Mouse (Mus musculus): Measurements from ENCODE around the gene Prpf39. TPM values are rescaled to one million over a fixed set of nuclear protein-coding genes. Genes with fewer than 3 reads are reported as not detected.

Gene Prpf39
- polyA plus RNA-seq, 1 experiment from 2014 or later, result 81.1 TPM

GRCm38 (mm10) chr12:65068409-65068808 is 32.3 kb downstream of the Prpf39 start:
- Histone ChIP-seq H3K27ac (no peak overlapping the region), H3K27me3 (no peaks in the 10 kb centered on the region), H3K9me3 (no peaks in the 10 kb centered on the region), H3K9ac (replicated peaks) (no peak overlapping the region), H3K4me3 (replicated peaks) (no peak overlapping the region), H3K4me2 (no peak overlapping the region), H3K36me3 (peaks cover 48% of the 10 kb centered on the region), H3K4me1 (replicated peaks) (0 out of 2 replicates have a peak, but pooled peaks cover 3% of the 10 kb centered on the region)
- no peak for ATAC-seq (ENCODE audit: insufficient number of reproducible peaks, insufficient read depth, low FRiP score, low TSS enrichment, low read depth)
- WGBS, result 85% methylated on average over 4 of the region's 4 CpGs

DNA sequence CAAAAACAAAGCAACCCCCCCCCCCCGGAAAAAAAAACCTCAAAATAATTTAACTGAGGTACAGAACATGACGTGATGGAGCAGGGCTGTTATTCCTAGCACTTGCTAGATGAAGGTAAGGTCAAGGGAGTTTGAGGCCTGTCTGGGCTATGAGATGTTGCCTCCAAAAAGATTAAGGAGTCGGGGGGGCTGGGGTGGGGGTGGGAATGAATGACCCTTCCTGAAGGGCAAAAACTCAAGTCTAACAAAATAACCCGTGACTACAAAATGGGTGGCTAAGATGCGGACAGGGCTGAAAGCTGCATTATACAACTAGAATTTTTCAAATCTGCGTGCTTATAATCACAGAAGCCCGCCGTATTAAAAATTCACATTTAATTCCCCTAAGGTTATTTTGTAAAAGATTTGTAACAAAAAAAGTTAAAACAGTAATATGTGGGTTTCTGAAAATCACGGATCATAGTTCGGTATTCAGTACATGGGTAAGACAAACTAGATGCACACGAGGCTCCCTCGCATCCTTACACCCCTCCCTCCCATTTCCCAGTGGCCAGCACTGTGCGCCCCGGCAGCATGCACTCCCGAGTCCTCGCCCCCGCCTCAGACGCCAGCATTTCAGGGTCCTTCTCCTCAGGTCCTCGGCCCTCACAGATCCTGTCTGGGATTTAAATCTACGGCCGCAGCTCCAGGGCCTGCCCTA is 36.9 kb downstream of the Prpf39 start:
- peaks cover 24% of the 10 kb centered on the region for H3K4me1 ChIP-seq (replicated peaks)
- peak; percentile 50 for ATAC-seq (ENCODE audit: insufficient number of reproducible peaks, insufficient read depth, low FRiP score, low TSS enrichment, low read depth)
- peaks cover 16% of the 10 kb centered on the region for H3K36me3 ChIP-seq
- H3K9ac ChIP-seq (replicated peaks), result peak overlapping the region; percentile 89
- H3K27me3 ChIP-seq, result no peaks in the 10 kb centered on the region
- H3K4me3 ChIP-seq (replicated peaks), result peak overlapping the region; percentile 89
- no peaks in the 10 kb centered on the region for H3K9me3 ChIP-seq
- H3K27ac ChIP-seq, result peak overlapping the region; percentile 93
- peak overlapping the region; percentile 69 for H3K4me2 ChIP-seq
- WGBS, result 5% methylated on average over 21 of the region's 21 CpGs

- peak; percentile 99 for ATAC-seq (ENCODE audit: insufficient number of reproducible peaks, insufficient read depth, low FRiP score, low TSS enrichment, low read depth)
- peak within 1 kb of the TSS; percentile 69 for H3K4me2 ChIP-seq
- peak within 1 kb of the TSS; percentile 93 for H3K27ac ChIP-seq
- H3K9ac ChIP-seq (replicated peaks), result peak within 1 kb of the TSS; percentile 89
- H3K4me1 ChIP-seq (replicated peaks), result peaks cover 24% of the 10 kb centered on the region
- under 1% methylated on average over 49 of the region's 49 CpGs for WGBS
- peak within 1 kb of the TSS; percentile 89 for H3K4me3 ChIP-seq (replicated peaks)
- H3K27me3 ChIP-seq, result no peaks in the 10 kb centered on the region
- H3K9me3 ChIP-seq, result no peaks in the 10 kb centered on the region
- peaks cover 10% of the 10 kb centered on the region for H3K36me3 ChIP-seq
Observed at GRCm38 (mm10) chr12:65073611-65074178, 37.6 kb downstream of the Prpf39 start, which contains the start of gene Fkbp3. Fkbp3 (minus strand) TSS chr12:65074007.

DNA sequence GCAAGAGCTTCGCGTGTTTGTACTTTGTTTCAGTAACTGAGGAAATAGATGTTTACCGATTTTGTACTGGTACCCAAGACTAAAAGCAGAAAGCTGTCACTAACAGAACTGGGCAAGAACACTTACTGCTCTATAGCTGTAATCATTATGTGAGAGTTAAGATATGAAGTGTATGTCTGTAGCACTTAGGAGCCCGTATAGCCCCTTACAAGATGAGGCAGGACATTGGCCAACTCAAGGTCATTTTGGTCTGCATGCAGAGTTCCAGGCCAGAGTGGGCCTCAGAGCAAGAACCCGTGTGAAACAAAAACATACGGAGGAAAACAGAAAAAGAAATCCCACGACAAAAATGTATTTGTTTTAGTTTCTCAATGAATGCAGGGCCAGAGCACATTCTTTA is 38.5 kb downstream of the Prpf39 start:
- no peaks in the 10 kb centered on the region for H3K27me3 ChIP-seq
- peak overlapping the region; percentile 69 for H3K4me2 ChIP-seq
- H3K9me3 ChIP-seq, result no peaks in the 10 kb centered on the region
- H3K4me1 ChIP-seq (replicated peaks), result peaks cover 24% of the 10 kb centered on the region
- WGBS, result 41% methylated on average over 7 of the region's 7 CpGs
- no peak for ATAC-seq (ENCODE audit: insufficient number of reproducible peaks, insufficient read depth, low FRiP score, low TSS enrichment, low read depth)
- H3K9ac ChIP-seq (replicated peaks), result 0 out of 2 replicates have a peak overlapping the region, but pooled peaks have one; percentile 89
- H3K4me3 ChIP-seq (replicated peaks), result peak overlapping the region; percentile 89
- H3K36me3 ChIP-seq, result peaks cover 7% of the 10 kb centered on the region; the same call in 1 of the 2 replicates
- peak overlapping the region; percentile 89 for H3K27ac ChIP-seq

DNA sequence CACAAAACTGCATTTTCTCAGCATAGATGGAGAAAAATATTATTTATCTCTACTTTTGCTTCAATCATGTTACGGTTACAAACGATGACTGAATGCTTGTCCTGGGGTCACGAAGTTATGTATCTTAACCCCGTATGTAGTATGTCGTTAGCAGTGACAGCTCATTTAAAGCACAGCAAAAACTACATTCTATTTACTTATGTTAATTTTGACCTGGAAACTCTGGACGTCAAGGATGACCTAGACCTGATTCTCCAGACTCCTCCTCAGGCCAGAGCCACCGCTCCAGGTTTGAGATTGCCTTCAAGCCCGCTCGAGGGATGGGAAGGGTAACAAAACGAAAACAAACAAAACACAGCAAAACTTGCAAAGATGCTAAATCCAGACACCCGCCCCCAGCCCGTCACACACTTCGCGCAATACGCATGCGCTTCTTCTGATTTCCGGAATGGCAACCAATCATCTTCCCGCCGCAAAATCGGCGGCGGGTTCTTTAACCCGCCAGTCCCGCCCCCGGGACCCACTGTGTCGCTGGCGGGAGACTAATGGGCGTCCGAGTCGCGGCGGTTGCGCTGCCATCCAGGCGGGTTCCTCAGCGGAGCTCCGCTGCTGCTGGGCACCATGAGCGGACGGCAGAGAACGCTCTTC is 39.1 kb downstream of the Prpf39 start, which contains the start of gene Fancm:
Gene Fancm (plus strand): TSS at position 519 of the 648 bp plus-strand sequence.
- peak within 1 kb of the TSS; percentile 89 for H3K4me3 ChIP-seq (replicated peaks)
- H3K27me3 ChIP-seq, result no peaks in the 10 kb centered on the region
- WGBS, result 2% methylated on average over 39 of the region's 39 CpGs
- ATAC-seq (ENCODE audit: insufficient number of reproducible peaks, insufficient read depth, low FRiP score, low TSS enrichment, low read depth), result peak; percentile 32
- peak within 1 kb of the TSS; percentile 69 for H3K4me2 ChIP-seq
- peak within 1 kb of the TSS; percentile 89 for H3K27ac ChIP-seq
- peaks cover 10% of the 10 kb centered on the region for H3K36me3 ChIP-seq
- H3K9me3 ChIP-seq, result no peaks in the 10 kb centered on the region
- H3K9ac ChIP-seq (replicated peaks), result peak within 1 kb of the TSS; percentile 89
- peaks cover 24% of the 10 kb centered on the region for H3K4me1 ChIP-seq (replicated peaks)

DNA sequence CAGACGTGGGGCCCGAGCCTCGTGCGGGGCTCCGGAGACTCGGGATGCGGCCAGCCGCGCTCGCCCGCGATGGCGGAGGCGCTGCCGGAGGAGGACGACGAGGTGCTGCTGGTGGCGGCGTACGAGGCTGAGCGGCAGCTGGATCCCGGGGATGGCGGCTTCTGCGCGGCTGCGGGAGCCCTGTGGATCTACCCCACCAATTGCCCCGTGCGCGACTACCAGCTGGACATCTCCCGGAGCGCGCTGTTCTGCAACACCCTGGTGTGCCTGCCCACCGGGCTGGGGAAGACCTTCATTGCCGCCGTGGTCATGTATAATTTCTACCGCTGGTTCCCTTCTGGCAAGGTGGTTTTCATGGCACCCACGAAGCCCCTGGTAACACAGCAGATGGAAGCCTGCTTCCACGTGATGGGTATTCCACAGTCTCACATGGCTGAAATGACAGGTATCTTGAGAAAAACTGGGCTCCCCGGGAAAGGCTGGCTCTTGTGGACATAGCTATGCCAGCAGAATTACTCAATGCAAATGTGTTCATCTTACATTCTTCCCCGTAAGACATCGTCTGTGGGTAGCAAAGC is 39.7 kb downstream of the Prpf39 start:
- H3K4me1 ChIP-seq (replicated peaks), result peaks cover 24% of the 10 kb centered on the region
- WGBS, result 0% methylated on average over 41 of the region's 41 CpGs
- no peak; the same call in 1 of the 2 replicates for ATAC-seq (ENCODE audit: insufficient number of reproducible peaks, insufficient read depth, low FRiP score, low TSS enrichment, low read depth)
- H3K27me3 ChIP-seq, result no peaks in the 10 kb centered on the region
- H3K9ac ChIP-seq (replicated peaks), result peak overlapping the region; percentile 84
- H3K36me3 ChIP-seq, result peaks cover 16% of the 10 kb centered on the region
- peak overlapping the region; percentile 89 for H3K4me3 ChIP-seq (replicated peaks)
- H3K27ac ChIP-seq, result peak overlapping the region; percentile 89
- H3K9me3 ChIP-seq, result no peaks in the 10 kb centered on the region
- H3K4me2 ChIP-seq, result peak overlapping the region; percentile 69

- H3K4me1 ChIP-seq (replicated peaks), result peaks cover 24% of the 10 kb centered on the region
- H3K9me3 ChIP-seq, result no peaks in the 10 kb centered on the region
- 76% methylated on average over 9 of the region's 9 CpGs for WGBS
- peaks cover 22% of the 10 kb centered on the region for H3K36me3 ChIP-seq
- peak overlapping the region; percentile 89 for H3K4me3 ChIP-seq (replicated peaks)
- H3K9ac ChIP-seq (replicated peaks), result 0 out of 2 replicates have a peak overlapping the region, but pooled peaks have one; percentile 84
- no peaks in the 10 kb centered on the region for H3K27me3 ChIP-seq
- no peak overlapping the region for H3K27ac ChIP-seq
- peak overlapping the region; percentile 69 for H3K4me2 ChIP-seq
- ATAC-seq (ENCODE audit: insufficient number of reproducible peaks, insufficient read depth, low FRiP score, low TSS enrichment, low read depth), result no peak
Observed at GRCm38 (mm10) chr12:65076906-65077305, 40.8 kb downstream of the Prpf39 start.

- Histone ChIP-seq H3K27me3 (no peaks in the 10 kb centered on the region), H3K4me1 (replicated peaks) (no peaks in the 10 kb centered on the region), H3K9ac (replicated peaks) (no peak overlapping the region), H3K36me3 (peaks cover 70% of the 10 kb centered on the region), H3K4me3 (replicated peaks) (no peak overlapping the region), H3K4me2 (no peak overlapping the region), H3K27ac (no peak overlapping the region), H3K9me3 (no peaks in the 10 kb centered on the region)
- no peak for ATAC-seq (ENCODE audit: insufficient number of reproducible peaks, insufficient read depth, low FRiP score, low TSS enrichment, low read depth)
- WGBS, result 86% methylated on average over 1 of the region's 1 CpGs
Observed at GRCm38 (mm10) chr12:65108746-65109145, 72.6 kb downstream of the Prpf39 start.

GRCm38 (mm10) chr12:65111503-65111902 is 75.4 kb downstream of the Prpf39 start:
- Histone ChIP-seq H3K9me3 (no peaks in the 10 kb centered on the region), H3K4me3 (replicated peaks) (no peak overlapping the region), H3K4me1 (replicated peaks) (no peaks in the 10 kb centered on the region), H3K27ac (no peak overlapping the region), H3K9ac (replicated peaks) (no peak overlapping the region), H3K27me3 (no peaks in the 10 kb centered on the region), H3K4me2 (no peak overlapping the region), H3K36me3 (peaks cover 73% of the 10 kb centered on the region)
- 90% methylated on average over 3 of the region's 3 CpGs for WGBS
- ATAC-seq (ENCODE audit: insufficient number of reproducible peaks, insufficient read depth, low FRiP score, low TSS enrichment, low read depth), result no peak

DNA sequence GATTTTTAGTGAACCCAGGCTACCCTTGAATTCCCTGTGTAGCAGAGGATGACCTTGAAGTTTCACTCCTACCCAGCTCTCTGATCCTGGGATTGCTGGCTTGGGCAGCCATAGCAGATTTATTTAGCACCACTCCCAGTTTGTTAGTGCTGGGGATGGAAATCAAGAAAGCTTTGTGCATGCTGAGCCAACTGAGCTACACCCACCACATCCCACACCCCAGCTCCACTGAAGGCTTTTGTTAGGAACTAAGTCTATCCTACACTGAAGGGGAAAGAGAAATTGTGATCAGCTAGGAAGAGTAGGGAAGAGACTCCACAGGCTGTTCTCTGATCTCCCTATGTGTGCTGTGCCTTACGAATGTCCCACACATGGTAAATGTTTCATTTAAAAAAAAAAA is 76.7 kb downstream of the Prpf39 start:
- no peak for ATAC-seq (ENCODE audit: insufficient number of reproducible peaks, insufficient read depth, low FRiP score, low TSS enrichment, low read depth)
- 97% methylated on average over 1 of the region's 1 CpGs for WGBS
- no peak overlapping the region for H3K27ac ChIP-seq
- no peak overlapping the region for H3K4me3 ChIP-seq (replicated peaks)
- peaks cover 74% of the 10 kb centered on the region for H3K36me3 ChIP-seq
- H3K4me2 ChIP-seq, result no peak overlapping the region
- no peaks in the 10 kb centered on the region for H3K4me1 ChIP-seq (replicated peaks)
- H3K9me3 ChIP-seq, result no peaks in the 10 kb centered on the region
- no peaks in the 10 kb centered on the region for H3K27me3 ChIP-seq
- H3K9ac ChIP-seq (replicated peaks), result no peak overlapping the region
